Mouse (Mus musculus): ENCODE data around the gene Rnf130.

DNA sequence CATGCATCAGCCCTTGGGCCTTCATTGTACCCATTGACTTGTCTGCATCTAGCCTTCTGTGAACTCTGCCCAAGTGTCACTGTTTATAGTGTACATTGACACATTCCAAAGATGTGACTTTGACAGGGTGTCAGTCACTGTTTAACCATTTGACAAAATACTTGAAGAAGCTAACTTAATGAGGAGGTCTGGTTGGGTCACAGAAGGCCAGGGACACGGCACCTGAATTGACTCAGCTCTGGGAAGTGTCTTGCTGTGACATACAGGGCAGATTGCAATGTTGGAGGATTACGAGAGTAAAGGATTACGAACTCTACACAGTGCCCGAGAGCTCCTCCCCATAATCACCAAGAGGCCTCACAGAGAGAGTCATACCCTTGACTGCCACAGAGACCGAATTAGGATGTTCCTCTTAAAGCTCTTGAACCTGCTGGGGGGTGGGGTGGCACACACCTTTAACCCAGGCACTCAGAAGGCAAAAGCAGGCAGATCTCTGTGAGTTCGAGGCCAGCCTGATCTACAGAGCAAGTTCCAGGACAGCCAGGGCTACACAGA, 44.4 kb upstream of the Rnf130 start:
- TF ChIP-seq CTCF (IDR thresholded peaks at IDR 0.05; ENCODE audit: low read depth): no peak
- TF ChIP-seq EP300 (optimal IDR thresholded peaks at IDR 0.05): no peak

Data from stomach, postnatal 0 days (tissue).